Mouse (Mus musculus) layer of hippocampus, adult 9-10 months (tissue): ENCODE data around the gene Ak1.
A peak's percentile ranks its signal among the peaks of the same experiment; 100 is the strongest.

Experiments used
- DNase-seq: peaks from one replicate; pipeline ENCODE4 v3.0.0; 2022; ENCODE audit warnings: low spot score

The Ak1 gene

GRCm38 (mm10) chr2:32621517-32621859 lies at the start of gene Ak1:
Ak1 (plus strand) TSS chr2:32621758.
- DNase-seq = no peak

GRCm38 (mm10) chr2:32572196-32572595 lies 49.4 kb upstream of the Ak1 start:
- no peak for DNase-seq

GRCm38 (mm10) chr2:32574497-32574896 lies 47.1 kb upstream of the Ak1 start, which contains the start of gene Pip5kl1:
Pip5kl1 (plus strand) TSS chr2:32574797.
- no peak for DNase-seq

- DNase-seq = peak; percentile 61
These were observed 46.5 kb upstream of the Ak1 start for GRCm38 (mm10) chr2:32574901-32575585.

- no peak for DNase-seq
These were observed 45.9 kb upstream of the Ak1 start, which contains the start of gene 9430097D07Rik for GRCm38 (mm10) chr2:32575586-32576160. 9430097D07Rik (minus strand) TSS chr2:32575684.

GRCm38 (mm10) chr2:32576532-32576931 lies 45.0 kb upstream of the Ak1 start:
- no peak for DNase-seq

- no peak for DNase-seq
These were observed 43.2 kb upstream of the Ak1 start for GRCm38 (mm10) chr2:32578146-32579046.

- DNase-seq = no peak
These were observed 40.0 kb upstream of the Ak1 start for GRCm38 (mm10) chr2:32581450-32582095.

- DNase-seq = peak; percentile 91
These were observed 38.4 kb upstream of the Ak1 start for GRCm38 (mm10) chr2:32582830-32583799.

- no peak for DNase-seq
These were observed 36.3 kb upstream of the Ak1 start for GRCm38 (mm10) chr2:32585149-32585714.

- DNase-seq = peak; percentile 70
These were observed 34.6 kb upstream of the Ak1 start, which contains the start of gene St6galnac4 for GRCm38 (mm10) chr2:32586871-32587351. St6galnac4 (plus strand) TSS chr2:32587095.

- no peak for DNase-seq
These were observed 33.7 kb upstream of the Ak1 start for GRCm38 (mm10) chr2:32587731-32588321.

GRCm38 (mm10) chr2:32589213-32589795 lies 32.3 kb upstream of the Ak1 start:
- DNase-seq = no peak

GRCm38 (mm10) chr2:32590224-32590623 lies 31.3 kb upstream of the Ak1 start:
- DNase-seq = no peak

GRCm38 (mm10) chr2:32591249-32591648 lies 30.3 kb upstream of the Ak1 start:
- DNase-seq = no peak

- no peak for DNase-seq
These were observed 24.8 kb upstream of the Ak1 start for GRCm38 (mm10) chr2:32596725-32597124.

- no peak for DNase-seq
These were observed 24.3 kb upstream of the Ak1 start for GRCm38 (mm10) chr2:32597248-32597647.

- no peak for DNase-seq
These were observed 23.9 kb upstream of the Ak1 start for GRCm38 (mm10) chr2:32597699-32598098.

GRCm38 (mm10) chr2:32598506-32598905 lies 23.1 kb upstream of the Ak1 start:
- no peak for DNase-seq

GRCm38 (mm10) chr2:32599409-32599808 lies 22.1 kb upstream of the Ak1 start, which contains the start of gene St6galnac6:
St6galnac6 (plus strand) TSS chr2:32599709.
- DNase-seq = no peak
